Mouse (Mus musculus) hindlimb bud, embryonic 11.5 days (tissue): ENCODE measurements at regions not wholly inside any gene's neighbourhood (a gene's known extent, or its start where the extent isn't known, plus 50 kb on each side); places are given as distances from the start of the nearest gene placed in this dataset.
A peak's percentile ranks its signal among the peaks of the same experiment; 100 is the strongest.
"Not testable (repeated sequence)": the region's sequence is repeated elsewhere in the genome, so short reads cannot be mapped to it uniquely, and the experiment has no call there.

Experiments
- DNase-seq: peaks from one replicate; pipeline ENCODE4 v3.0.0-alpha.2; 2012; ENCODE audit warnings: low read depth, low spot score; ENCODE audit errors: extremely low spot score

- DNase-seq = no peak
These were observed 55.3 kb downstream of the Adra2a start for GRCm38 (mm10) chr19:54099292-54099691.

GRCm38 (mm10) chr19:54099769-54100168 is 55.8 kb downstream of the Adra2a start:
- DNase-seq = no peak

DNA sequence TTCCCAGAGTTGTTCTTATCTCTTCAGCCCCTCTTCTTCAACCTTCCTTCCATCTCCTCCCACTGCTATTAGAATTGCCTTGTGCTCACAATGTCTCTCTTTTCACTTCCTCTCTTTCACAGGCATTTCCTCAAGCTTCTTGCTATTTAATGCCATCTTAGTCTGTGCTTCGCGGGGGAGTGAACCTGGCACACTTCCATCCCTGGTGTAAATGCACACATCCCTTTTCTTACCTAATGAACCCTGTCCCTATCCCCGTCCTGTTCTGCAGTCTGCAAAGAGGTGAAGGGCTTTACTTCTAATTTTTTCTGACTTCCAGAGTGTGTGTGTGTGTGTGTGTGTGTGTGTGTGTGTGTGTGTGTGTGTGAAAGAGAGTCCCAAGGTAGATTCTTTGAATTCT is 62.6 kb downstream of the Adra2a start:
- no peak for DNase-seq

DNA sequence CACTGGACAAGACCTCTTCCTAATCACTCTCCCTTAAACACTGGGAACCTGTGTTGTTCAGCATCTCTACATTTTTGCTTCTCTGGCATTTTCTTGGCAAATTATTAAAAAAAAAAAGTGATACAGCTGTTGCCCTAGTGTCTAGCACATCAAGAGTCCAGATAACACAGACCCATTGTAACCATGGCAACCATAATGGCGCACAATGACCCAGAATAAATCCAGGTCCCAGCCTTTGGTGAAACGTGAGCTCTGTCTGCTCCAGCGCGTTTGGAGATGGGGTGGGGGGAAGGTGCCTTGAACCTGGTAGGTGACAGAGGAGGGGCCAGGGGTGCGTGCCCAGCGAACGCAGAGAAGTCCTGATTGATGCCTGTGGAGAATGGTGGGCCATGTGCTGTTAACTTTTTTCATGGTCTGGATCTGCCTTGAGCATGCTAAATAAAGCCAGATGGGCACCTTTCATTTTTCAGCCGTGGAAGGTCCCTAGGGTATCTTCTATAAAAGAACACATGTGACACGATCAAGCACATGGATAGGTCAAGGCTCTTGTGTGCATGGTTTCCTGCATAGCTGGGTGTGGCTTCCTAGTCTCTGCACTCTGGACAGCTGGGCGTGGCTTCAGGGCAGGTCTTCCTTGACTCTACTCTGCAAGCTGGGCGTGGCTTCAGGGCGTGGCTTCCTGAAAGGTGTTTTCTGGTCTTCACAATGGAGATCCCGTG is 63.3 kb downstream of the Adra2a start:
- no peak for DNase-seq

GRCm38 (mm10) chr19:54110080-54110479 is 66.1 kb downstream of the Adra2a start:
- no peak for DNase-seq

- DNase-seq = no peak
These were observed 68.7 kb downstream of the Adra2a start for GRCm38 (mm10) chr19:54112691-54113090.

- DNase-seq = no peak
These were observed 69.5 kb downstream of the Adra2a start for GRCm38 (mm10) chr19:54113421-54113820.

DNA sequence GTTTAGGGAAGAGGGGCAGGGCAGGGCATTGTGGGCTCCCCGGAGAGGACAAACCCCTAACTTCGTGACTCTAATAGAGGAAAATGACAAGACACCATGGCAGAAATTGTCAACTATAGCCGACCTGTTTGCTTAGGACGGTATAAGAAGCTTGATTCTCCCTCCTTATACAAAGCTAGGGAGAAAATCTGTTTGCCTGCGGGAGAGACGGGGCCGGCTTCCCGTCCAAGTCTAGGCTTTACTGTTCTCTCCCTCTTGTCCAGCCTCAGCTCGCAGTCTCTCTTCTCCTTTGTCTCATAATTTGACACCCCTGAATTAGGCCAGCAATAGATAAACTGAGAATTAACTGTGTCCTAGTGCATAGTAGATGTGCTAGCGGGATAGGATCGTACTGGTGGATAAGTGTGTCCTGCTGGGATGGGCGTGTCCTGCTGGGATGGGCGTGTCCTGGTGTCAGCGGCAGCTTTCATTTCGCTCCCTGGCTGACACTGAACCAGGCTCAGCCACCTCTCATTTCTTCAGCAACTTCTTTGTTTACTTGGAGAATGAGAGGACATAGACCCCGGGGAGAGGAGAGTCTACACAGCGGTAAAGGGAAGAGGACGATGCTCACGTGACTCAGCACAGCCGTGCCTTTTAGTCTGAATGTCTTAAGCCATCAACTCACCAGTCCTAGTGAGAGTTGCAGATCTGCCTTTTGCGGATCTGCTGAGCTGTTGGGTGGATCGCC is 70.8 kb downstream of the Adra2a start:
- DNase-seq = no peak

DNA sequence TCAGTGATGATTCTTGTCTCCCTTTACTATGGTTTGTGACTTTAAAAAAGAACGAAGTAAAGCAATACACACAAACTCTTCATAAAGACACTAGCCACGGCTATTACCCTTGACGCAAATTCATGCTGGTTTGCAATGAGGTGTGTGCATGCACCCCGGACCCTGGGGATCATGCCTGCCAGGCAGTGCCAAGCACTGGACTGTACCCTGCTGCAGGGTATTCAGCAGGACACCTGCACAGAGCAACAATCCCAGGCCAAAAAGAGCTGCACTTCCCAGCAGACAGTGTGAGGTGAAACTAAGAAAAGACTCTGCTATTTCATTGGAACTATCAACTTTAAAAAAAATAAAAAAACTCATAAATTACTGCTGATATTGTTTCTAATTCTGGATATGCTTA is 71.4 kb downstream of the Adra2a start:
- no peak for DNase-seq

DNA sequence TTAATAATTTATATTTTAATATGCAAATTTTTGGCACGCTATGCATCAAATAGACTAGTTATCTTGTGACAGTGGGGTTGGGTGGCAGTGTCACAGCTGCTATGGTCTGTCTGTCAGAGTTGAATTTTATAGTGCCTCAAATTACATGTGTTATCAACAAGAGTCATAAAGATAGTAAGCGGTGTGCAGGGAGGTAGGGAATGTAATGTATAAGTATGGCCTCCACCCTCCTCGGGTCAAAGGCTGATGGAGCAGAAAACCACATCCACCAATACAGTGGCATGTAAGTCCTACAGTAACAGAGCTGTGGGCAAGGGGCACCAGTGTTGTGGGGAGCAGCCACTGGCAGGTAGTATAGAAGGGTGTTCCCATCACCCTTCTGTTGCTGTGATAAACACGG is 72.9 kb downstream of the Adra2a start:
- DNase-seq = no peak

DNA sequence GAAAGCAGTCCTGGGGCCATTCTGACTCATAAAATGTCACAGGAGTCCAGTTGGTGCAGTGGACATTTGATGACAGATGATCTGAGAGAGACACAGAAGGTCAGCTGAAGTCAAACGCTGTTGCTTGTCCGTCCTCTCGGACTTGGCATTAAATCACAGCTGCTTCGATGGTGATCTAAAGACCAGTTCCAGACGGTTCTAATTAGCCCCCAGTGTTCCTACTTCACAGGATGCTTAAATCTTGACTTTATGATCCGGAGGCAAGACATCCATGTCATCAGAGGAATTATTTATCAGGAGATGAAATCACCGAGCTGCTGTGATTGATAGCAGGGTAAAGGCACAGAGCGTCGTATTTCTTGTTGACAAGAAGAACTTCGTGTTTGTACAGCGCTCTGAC is 73.7 kb downstream of the Adra2a start:
- no peak for DNase-seq

- no peak for DNase-seq
These were observed 79.6 kb downstream of the Adra2a start for GRCm38 (mm10) chr19:54123586-54123985.

GRCm38 (mm10) chr19:54151766-54152165 is 107.8 kb downstream of the Adra2a start:
- DNase-seq = not testable (repeated sequence)

GRCm38 (mm10) chr19:54154400-54154799 is 110.4 kb downstream of the Adra2a start:
- no peak for DNase-seq

- no peak for DNase-seq
These were observed 126.4 kb downstream of the Adra2a start for GRCm38 (mm10) chr19:54170361-54170760.

GRCm38 (mm10) chr19:54174090-54175055 is 130.4 kb downstream of the Adra2a start:
- no peak for DNase-seq

DNA sequence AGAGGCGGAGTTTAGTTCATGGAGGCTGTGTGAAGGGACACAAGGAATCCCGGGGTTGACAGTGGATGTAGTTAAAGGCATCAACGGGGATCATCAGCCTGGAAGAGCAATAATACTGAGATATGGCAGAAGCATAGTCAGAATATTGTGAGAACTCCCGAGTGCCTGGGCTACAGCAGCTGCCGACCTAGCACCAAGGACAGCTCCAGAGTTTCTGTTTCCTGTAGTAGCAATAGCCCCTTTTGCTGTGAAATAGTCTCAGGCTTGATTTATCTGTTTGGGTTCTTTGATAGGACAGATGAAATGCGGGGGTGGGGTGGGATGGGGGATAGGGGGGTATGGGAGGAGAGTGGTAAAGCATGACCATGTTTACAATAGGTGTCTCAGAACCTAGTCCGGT is 131.8 kb downstream of the Adra2a start:
- DNase-seq = peak; percentile 24

GRCm38 (mm10) chr19:54177491-54177890 is 133.5 kb downstream of the Adra2a start:
- no peak for DNase-seq

DNA sequence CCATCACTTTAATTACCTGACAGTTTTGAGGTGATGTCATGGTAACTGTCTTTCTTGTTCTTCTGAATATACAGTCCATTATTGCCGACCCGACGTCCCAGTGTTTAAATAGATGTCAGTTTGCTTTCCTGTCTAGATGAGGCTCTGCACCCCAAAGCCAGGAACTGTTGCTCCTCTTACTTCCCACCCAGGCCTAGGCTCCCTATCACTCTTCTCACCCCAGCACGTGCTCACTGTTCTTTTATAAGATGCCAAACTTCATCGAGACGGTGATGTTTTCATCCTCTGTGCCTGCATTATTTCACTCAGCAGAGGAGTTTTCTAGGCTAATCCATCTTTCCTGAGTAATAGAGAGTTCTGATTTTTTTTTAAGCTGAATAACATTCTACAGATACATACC is 156.5 kb downstream of the Adra2a start:
- DNase-seq = no peak

DNA sequence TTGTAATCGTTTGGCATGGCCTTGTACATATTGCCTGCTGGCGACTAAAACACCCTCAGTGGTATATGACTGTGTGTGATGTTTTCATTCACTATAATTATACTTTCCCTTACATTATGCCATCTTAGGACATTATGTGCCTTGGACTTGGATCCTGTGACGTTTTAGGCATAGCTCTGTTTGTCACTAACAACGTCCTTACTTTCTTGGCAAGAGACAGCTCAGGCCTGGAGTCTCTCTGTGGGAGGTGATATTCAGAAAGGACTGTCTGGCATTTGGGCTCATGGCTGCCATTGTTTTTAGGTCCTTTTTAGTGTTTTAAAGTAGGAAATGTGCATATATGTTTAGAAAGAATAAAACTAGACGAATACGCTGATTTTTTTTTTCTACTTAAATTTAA is 158.5 kb downstream of the Adra2a start:
- no peak for DNase-seq

DNA sequence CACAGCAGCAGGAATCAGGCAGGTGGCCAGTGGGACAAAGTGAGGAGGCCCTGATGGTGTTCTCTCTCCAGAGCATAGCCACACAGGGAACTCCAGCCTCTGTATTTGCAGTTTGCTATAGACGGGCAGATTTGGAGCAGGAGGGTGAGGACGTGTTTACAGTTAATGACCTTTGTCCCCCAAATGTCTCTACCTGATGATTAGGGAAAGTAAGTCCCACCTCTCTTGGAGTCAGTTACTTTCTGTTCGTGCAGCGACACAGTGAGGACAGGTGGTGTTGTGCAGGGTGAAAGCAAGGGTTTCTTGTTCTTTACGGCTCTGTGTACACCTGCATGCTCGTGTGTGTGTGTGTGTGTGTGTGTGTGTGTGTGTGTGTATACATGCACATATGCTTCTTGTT is 162.9 kb downstream of the Adra2a start:
- DNase-seq = no peak
